9 mouse cellular contexts compared by ENCODE assay signal in the genomic region with DNA sequence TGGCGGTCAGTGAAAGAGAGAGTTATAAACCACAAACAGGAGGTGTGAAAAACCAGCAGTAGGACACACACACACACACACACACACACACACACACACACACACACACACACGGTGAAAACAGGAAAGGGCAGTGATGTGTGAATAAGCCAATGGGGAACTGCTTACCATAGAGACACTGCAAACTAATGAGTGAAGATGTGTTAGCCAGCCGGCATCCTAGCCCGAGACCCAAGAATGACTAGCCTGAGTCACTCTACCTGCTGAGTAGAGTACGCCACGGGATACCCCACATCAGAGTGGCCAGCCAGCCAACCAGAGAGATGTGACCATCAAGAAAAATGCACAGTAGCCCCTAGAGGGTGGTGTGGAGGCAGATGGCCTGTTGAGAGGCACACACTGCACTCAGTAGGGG. TPM values are rescaled to one million over a fixed set of nuclear protein-coding genes. Genes with fewer than 3 reads are reported as not detected.
DNase-seq lines count a peak whose midpoint lies in the region; ATAC-seq lines count a peak whose summit lies in the region.
"Had no signal": no experiment of that assay in that cellular context is flagged by ENCODE, and none has a peak within 500 bp of the region (broad histone marks: within the 10 kb centered on the region; RNA-seq: fewer than 3 reads in every experiment).

No protein-coding gene starts in this region.

- H3K27me3 ChIP-seq in forebrain, embryonic 14.5 days (replicated peaks; ENCODE audit: control insufficient read depth, insufficient read depth, low read length): no peaks in the 10 kb centered on the region; the same call in 1 of the 2 replicates

- peak overlapping the region; percentile 27 for H3K4me3 ChIP-seq in forebrain, embryonic 14.5 days (ENCODE audit: low read depth, low read length)

- WGBS in forebrain, embryonic 14.5 days: 8% methylated on average over 6 of the region's 6 CpGs

- 0 out of 2 replicates have a peak overlapping the region, but pooled peaks have one; percentile 9 for H3K27ac ChIP-seq in forebrain, embryonic 14.5 days (ENCODE audit: low read depth, low read length)

- H3K4me1 ChIP-seq in forebrain, embryonic 14.5 days (ENCODE audit: control insufficient read depth, insufficient read depth, low read length): peaks cover 31% of the 10 kb centered on the region

- peak overlapping the region; percentile 64 for H3K4me2 ChIP-seq in forebrain, embryonic 14.5 days (ENCODE audit: low read length)

- H3K36me3 ChIP-seq in forebrain, embryonic 14.5 days (ENCODE audit: control insufficient read depth, insufficient read depth, low read length): peaks cover 24% of the 10 kb centered on the region

- no peaks in the 10 kb centered on the region for H3K9me3 ChIP-seq in forebrain, embryonic 14.5 days (replicated peaks; ENCODE audit: control insufficient read depth, low read length)

- DNase-seq in kidney, adult 11 months: peak; percentile 24
- no peak for DNase-seq in kidney, adult 18-20 months
- peak; percentile 22 for DNase-seq in R1 (ENCODE audit: low read depth, low spot score)
- DNase-seq in forebrain, embryonic 14.5 days (ENCODE audit: low spot score): no peak
- DNase-seq in left cerebral cortex, postnatal 10 days (ENCODE audit: extremely low spot score in 1 of 2, low spot score in 2 of 2): no peak
- DNase-seq in thymus, postnatal 10 days (ENCODE audit: low spot score in 2 of 2): no peak
- DNase-seq in urinary bladder, postnatal 4 days (ENCODE audit: low spot score in 2 of 2): no peak

- intact Hi-C loops in left cerebral cortex, postnatal 10 days (cut with DNase I): no loop called here

- ATAC-seq in forebrain, embryonic 14.5 days: no peak
- peak; percentile 64 for ATAC-seq in megakaryocyte progenitor cell, adult 5-6 weeks (replicated peaks; ENCODE audit: poor library complexity)
- ATAC-seq: Patski had no signal

- H3K9ac ChIP-seq in forebrain, embryonic 14.5 days (ENCODE audit: low read length): peak overlapping the region; percentile 59

RNA-seq across cellular contexts. Expression of gene Ttbk1, which starts 3.0 kb away (rescaled TPM):
- 3.8 and 4.8 TPM in 2 replicates for polyA plus RNA-seq in forebrain, embryonic 14.5 days (2014; fragmentation: Nextera tagmentation; extraction: Ambion mirVana)
- total RNA-seq in megakaryocyte progenitor cell, adult 5-6 weeks (2015): 0.02 TPM in 1 of 2 replicates, not detected in the other
- total RNA-seq in megakaryocyte progenitor cell, adult 5-6 weeks (2017): 0.14 TPM in 1 of 2 replicates, not detected in the other
- total RNA-seq in left cerebral cortex, postnatal 10 days (2021): 100 to 1,000 TPM; 115 to 117 TPM

RNA-seq across cellular contexts. Expression of gene Dnph1, which starts 12.0 kb away (rescaled TPM):
- 33.0 and 41.6 TPM in 2 replicates for polyA plus RNA-seq in forebrain, embryonic 14.5 days (2014; fragmentation: Nextera tagmentation; extraction: Ambion mirVana)
- total RNA-seq in megakaryocyte progenitor cell, adult 5-6 weeks (2015): 41.5 and 45.7 TPM in 2 replicates
- total RNA-seq in megakaryocyte progenitor cell, adult 5-6 weeks (2017): 20.2 and 26.3 TPM in 2 replicates
- total RNA-seq in left cerebral cortex, postnatal 10 days (2021): 1 to 10 TPM; 6.0 to 6.2 TPM

RNA-seq across cellular contexts. Expression of gene Slc22a7, which starts 46.2 kb away (rescaled TPM):
- polyA plus RNA-seq in forebrain, embryonic 14.5 days (2014; fragmentation: Nextera tagmentation; extraction: Ambion mirVana): not detected in 2 replicates
- total RNA-seq in megakaryocyte progenitor cell, adult 5-6 weeks (2015): not detected in 2 replicates
- total RNA-seq in megakaryocyte progenitor cell, adult 5-6 weeks (2017): not detected in 2 replicates
- under 1 TPM; 0.26 to 0.75 TPM for total RNA-seq in left cerebral cortex, postnatal 10 days (2021)
- polyA plus RNA-seq: Patski had no signal

RNA-seq across cellular contexts. Expression of gene Crip3, which starts 55.7 kb away (rescaled TPM):
- 0.93 and 1.2 TPM in 2 replicates for polyA plus RNA-seq in forebrain, embryonic 14.5 days (2014; fragmentation: Nextera tagmentation; extraction: Ambion mirVana)
- not detected in 2 replicates for total RNA-seq in megakaryocyte progenitor cell, adult 5-6 weeks (2015)
- not detected in 2 replicates for total RNA-seq in megakaryocyte progenitor cell, adult 5-6 weeks (2017)
- total RNA-seq in left cerebral cortex, postnatal 10 days (2021): 1 to 10 TPM; 3.1 to 5.9 TPM
- polyA plus RNA-seq: Patski had no signal

Comparison
In these comparisons a context has a peak if more than half of its experiments do, and no peak if none do; other contexts are left out.
1. DNase-seq: peak in kidney, adult 11 months (single experiment) and R1 (single experiment); none in kidney, adult 18-20 months (single experiment), forebrain, embryonic 14.5 days (single experiment), left cerebral cortex, postnatal 10 days (0 of 2), thymus, postnatal 10 days (0 of 2) and urinary bladder, postnatal 4 days (0 of 2).
2. RNA of gene Ttbk1, which starts 3.0 kb away (total RNA-seq): 115 to 117 TPM in left cerebral cortex, postnatal 10 days; 0.02 to 0.14 TPM in megakaryocyte progenitor cell, adult 5-6 weeks; every median in the first group is over 100 times any median in the second.